Comparison of ENCODE assay signal across 18 mouse cellular contexts in genomic region chr1:170065931-170066330, GRCm38 (mm10). TPM values are rescaled to one million over a fixed set of nuclear protein-coding genes. Genes with fewer than 3 reads are reported as not detected.
A peak's percentile ranks its signal among the peaks of the same experiment; 100 is the strongest.
DNase-seq lines count a peak whose midpoint lies in the region; ATAC-seq and TF ChIP-seq lines count a peak whose summit lies in the region.
"Had no signal": no experiment of that assay in that cellular context is flagged by ENCODE, and none has a peak within 500 bp of the region (broad histone marks: within the 10 kb centered on the region; RNA-seq: fewer than 3 reads in every experiment).

No protein-coding gene starts in this region.

- TF ChIP-seq POLR2A in lung, adult 2 months (IDR thresholded peaks at IDR 0.05; ENCODE audit: borderline replicate concordance, extremely low read depth, low read depth, low read length) = no peak

- TF ChIP-seq EP300 in heart, postnatal 0 days (IDR thresholded peaks at IDR 0.05; ENCODE audit: low read depth) = no peak
- no peak for TF ChIP-seq EP300 in stomach, postnatal 0 days (optimal IDR thresholded peaks at IDR 0.05)

- peak; percentile 58; the same call in 1 of the 2 replicates for ATAC-seq in heart, postnatal 0 days (ENCODE audit: insufficient read depth, low read depth)
- ATAC-seq in lung, embryonic 14.5 days (ENCODE audit: insufficient read depth) = peak; percentile 41; the same call in 1 of the 2 replicates
- no peak for ATAC-seq in stomach, postnatal 0 days (ENCODE audit: low FRiP score, low TSS enrichment)
- ATAC-seq: activated CD4-positive, CD25-positive, alpha-beta regulatory T cell, adult 4 months; midbrain, embryonic 13.5 days had no signal

- peak overlapping the region; percentile 81 for H3K27ac ChIP-seq in heart, embryonic 10.5 days
- H3K27ac ChIP-seq in heart, postnatal 0 days (ENCODE audit: low read depth) = no peak overlapping the region
- no peak overlapping the region for H3K27ac ChIP-seq in lung, embryonic 14.5 days (ENCODE audit: low read depth)
- 0 out of 2 replicates have a peak overlapping the region, but pooled peaks have one; percentile 24 for H3K27ac ChIP-seq in stomach, postnatal 0 days (replicated peaks)
- H3K27ac ChIP-seq: forebrain, embryonic 12.5 days; midbrain, embryonic 13.5 days had no signal

- intact Hi-C loops in heart, postnatal 14 days (cut with DNase I) = no loop called here

- H3K36me3 ChIP-seq in heart, embryonic 10.5 days = no peaks in the 10 kb centered on the region
- H3K36me3 ChIP-seq in heart, postnatal 0 days (replicated peaks; ENCODE audit: control insufficient read depth, insufficient read depth, low read length) = no peaks in the 10 kb centered on the region
- H3K36me3 ChIP-seq in lung, embryonic 14.5 days (ENCODE audit: insufficient read depth) = no peaks in the 10 kb centered on the region
- no peaks in the 10 kb centered on the region for H3K36me3 ChIP-seq in stomach, postnatal 0 days (ENCODE audit: control insufficient read depth, insufficient read depth, low read length)
- H3K36me3 ChIP-seq: forebrain, embryonic 12.5 days; G1E; midbrain, embryonic 13.5 days had no signal

- peaks cover 29% of the 10 kb centered on the region for H3K4me1 ChIP-seq in heart, embryonic 10.5 days
- H3K4me1 ChIP-seq in heart, postnatal 0 days (ENCODE audit: control insufficient read depth, insufficient read depth) = peaks cover 19% of the 10 kb centered on the region
- peaks cover 11% of the 10 kb centered on the region; the same call in 1 of the 2 replicates for H3K4me1 ChIP-seq in lung, embryonic 14.5 days (ENCODE audit: insufficient read depth)
- no peaks in the 10 kb centered on the region; the same call in 1 of the 2 replicates for H3K4me1 ChIP-seq in lung, adult 2 months (ENCODE audit: control insufficient read depth, insufficient read depth, low read length)
- H3K4me1 ChIP-seq in stomach, postnatal 0 days (replicated peaks; ENCODE audit: control insufficient read depth, insufficient read depth) = no peaks in the 10 kb centered on the region
- H3K4me1 ChIP-seq: midbrain, embryonic 13.5 days had no signal

- no peak overlapping the region for H3K4me3 ChIP-seq in heart, embryonic 10.5 days
- no peak overlapping the region for H3K4me3 ChIP-seq in heart, postnatal 0 days (ENCODE audit: low read depth, low read length)
- no peak overlapping the region for H3K4me3 ChIP-seq in lung, embryonic 14.5 days (ENCODE audit: low read depth, low read length)
- no peak overlapping the region for H3K4me3 ChIP-seq in lung, adult 2 months (replicated peaks; ENCODE audit: extremely low read depth, low read depth, low read length)
- H3K4me3 ChIP-seq in stomach, postnatal 0 days (ENCODE audit: low read depth, low read length) = no peak overlapping the region
- H3K4me3 ChIP-seq: forebrain, embryonic 12.5 days; midbrain, embryonic 13.5 days had no signal

- no peak overlapping the region for H3K9ac ChIP-seq in heart, postnatal 0 days (replicated peaks; ENCODE audit: low read depth, low read length)
- no peak overlapping the region for H3K9ac ChIP-seq in lung, embryonic 14.5 days
- H3K9ac ChIP-seq in stomach, postnatal 0 days (ENCODE audit: low read length) = no peak overlapping the region
- H3K9ac ChIP-seq: forebrain, embryonic 12.5 days; midbrain, embryonic 13.5 days had no signal

- 56% methylated on average over 2 of the region's 2 CpGs for WGBS in heart, embryonic 10.5 days
- 45% methylated on average over 2 of the region's 2 CpGs for WGBS in heart, postnatal 0 days
- 26% methylated on average over 2 of the region's 2 CpGs for WGBS in lung, embryonic 14.5 days
- 52% methylated on average over 2 of the region's 2 CpGs for WGBS in lung, adult 2 months
- WGBS in stomach, postnatal 0 days = 47% methylated on average over 2 of the region's 2 CpGs

- no peaks in the 10 kb centered on the region for H3K9me3 ChIP-seq in heart, embryonic 10.5 days
- H3K9me3 ChIP-seq in heart, postnatal 0 days (replicated peaks; ENCODE audit: control insufficient read depth, low read length) = no peaks in the 10 kb centered on the region
- H3K9me3 ChIP-seq in lung, embryonic 14.5 days (ENCODE audit: low read depth, low read length) = no peaks in the 10 kb centered on the region
- no peaks in the 10 kb centered on the region for H3K9me3 ChIP-seq in stomach, postnatal 0 days (ENCODE audit: control insufficient read depth, low read length)
- H3K9me3 ChIP-seq: forebrain, embryonic 12.5 days; G1E; midbrain, embryonic 13.5 days had no signal

- no peak for TF ChIP-seq CTCF in heart, postnatal 0 days (IDR thresholded peaks at IDR 0.05; ENCODE audit: low read depth)
- no peak for TF ChIP-seq CTCF in lung, embryonic 14.5 days (IDR thresholded peaks at IDR 0.05; ENCODE audit: low read depth)
- TF ChIP-seq CTCF in lung, adult 2 months (IDR thresholded peaks at IDR 0.05; ENCODE audit: insufficient read depth, low read length) = no peak
- TF ChIP-seq CTCF in stomach, postnatal 0 days (IDR thresholded peaks at IDR 0.05; ENCODE audit: low read depth) = no peak

- H3K27me3 ChIP-seq in heart, embryonic 10.5 days (ENCODE audit: insufficient read depth, poor library complexity, severe bottlenecking) = no peaks in the 10 kb centered on the region
- H3K27me3 ChIP-seq in heart, postnatal 0 days (ENCODE audit: control insufficient read depth, insufficient read depth, low read length) = no peaks in the 10 kb centered on the region
- no peaks in the 10 kb centered on the region for H3K27me3 ChIP-seq in lung, embryonic 14.5 days (ENCODE audit: insufficient read depth, low read length)
- no peaks in the 10 kb centered on the region for H3K27me3 ChIP-seq in stomach, postnatal 0 days (ENCODE audit: control insufficient read depth, insufficient read depth, low read length)
- H3K27me3 ChIP-seq: forebrain, embryonic 12.5 days; midbrain, embryonic 13.5 days had no signal

- H3K4me2 ChIP-seq in heart, postnatal 0 days (ENCODE audit: low read depth, low read length) = no peak overlapping the region
- H3K4me2 ChIP-seq in lung, embryonic 14.5 days = no peak overlapping the region
- H3K4me2 ChIP-seq in stomach, postnatal 0 days (replicated peaks; ENCODE audit: low read depth) = no peak overlapping the region
- H3K4me2 ChIP-seq: forebrain, embryonic 12.5 days; midbrain, embryonic 13.5 days had no signal

- no peak for DNase-seq in heart, embryonic 10.5 days (ENCODE audit: low spot score)
- DNase-seq in heart, postnatal 4 days = no peak
- DNase-seq in heart, postnatal 0 days (ENCODE audit: low spot score) = peak; percentile 23
- no peak for DNase-seq in heart, postnatal 14 days
- peak; percentile 54 for DNase-seq in lung, embryonic 14.5 days
- DNase-seq in lung, adult 2 months = no peak
- DNase-seq in stomach, postnatal 0 days (ENCODE audit: low spot score) = no peak
- DNase-seq: adrenal gland, postnatal 10 days; cerebellum, adult 9-11 months; gastrocnemius, postnatal 25 days; kidney, adult 11 months; liver; thymus, postnatal 25 days had no signal

RNA-seq across cellular contexts. Expression of gene Ddr2, which starts 44.6 kb away (rescaled TPM):
- 6.7 and 21.0 TPM in 2 replicates for polyA plus RNA-seq in heart, embryonic 10.5 days (2016; fragmentation: Nextera tagmentation; extraction: Ambion mirVana)
- total RNA-seq in heart, postnatal 4 days (2021) = 10 to 100 TPM; 23.8 to 24.3 TPM
- total RNA-seq in heart, postnatal 0 days (2014; rRNA removed; ENCODE audit: low replicate concordance) = 5.0 and 11.2 TPM in 2 replicates
- polyA plus RNA-seq in heart, postnatal 0 days (2015; fragmentation: Nextera tagmentation; extraction: Ambion mirVana) = 6.8 and 7.2 TPM in 2 replicates
- total RNA-seq in heart, postnatal 14 days (2021) = 10 to 100 TPM; 25.3 to 26.8 TPM
- 52.4 and 53.6 TPM in 2 replicates for polyA plus RNA-seq in lung, embryonic 14.5 days (2014; fragmentation: Nextera tagmentation; extraction: Ambion mirVana)
- 31.3 and 42.6 TPM in 2 replicates for polyA plus RNA-seq in lung, adult 2 months (2012; rRNA removed)
- polyA plus RNA-seq in stomach, postnatal 0 days (2015; fragmentation: Nextera tagmentation; extraction: Ambion mirVana) = 22.9 and 25.8 TPM in 2 replicates
- total RNA-seq: megakaryocyte progenitor cell, adult 5-6 weeks had no signal
- polyA plus RNA-seq: G1E had no signal

Comparison
In these comparisons a context has a peak if more than half of its experiments do, and no peak if none do; other contexts are left out.
1. DNase-seq: peak in heart, postnatal 0 days (single experiment) and lung, embryonic 14.5 days (single experiment); none in heart, embryonic 10.5 days (single experiment), heart, postnatal 4 days (single experiment), heart, postnatal 14 days (0 of 2), lung, adult 2 months (single experiment) and stomach, postnatal 0 days (single experiment).
2. H3K27ac ChIP-seq: peak in heart, embryonic 10.5 days (single experiment) and stomach, postnatal 0 days (single experiment); none in heart, postnatal 0 days (single experiment) and lung, embryonic 14.5 days (single experiment).